Mouse (Mus musculus): ENCODE measurements at regions not wholly inside any gene's neighbourhood (a gene's known extent, or its start where the extent isn't known, plus 50 kb on each side); places are given as distances from the start of the nearest gene placed in this dataset.

- TF ChIP-seq CTCF (IDR thresholded peaks at IDR 0.05; ENCODE audit: extremely low read depth, insufficient read length, insufficient replicate concordance, low read depth, low read length), result no peak
- TF ChIP-seq POLR2A (IDR thresholded peaks at IDR 0.05; ENCODE audit: low read depth, low read length), result no peak
Measured at GRCm38 (mm10) chr2:50971131-50971825, 177.6 kb downstream of the Rnd3 start.

All from small intestine, adult 2 months (tissue).